Mouse (Mus musculus): ENCODE data around the gene Nucb1.
"Not testable (repeated sequence)": the region's sequence is repeated elsewhere in the genome, so short reads cannot be mapped to it uniquely, and the experiment has no call there.

Gene Nucb1

GRCm38 (mm10) chr7:45524841-45525621, 14.8 kb upstream of the Nucb1 start:
- DNase-seq: peak in 1 of 2 experiments; percentile 44

GRCm38 (mm10) chr7:45523678-45524170, 13.5 kb upstream of the Nucb1 start:
- DNase-seq: no peak

GRCm38 (mm10) chr7:45522957-45523676, 12.9 kb upstream of the Nucb1 start:
- no peak for DNase-seq

GRCm38 (mm10) chr7:45522194-45522752, 12.1 kb upstream of the Nucb1 start:
- no peak for DNase-seq

- peak; percentile 85 to 89 for DNase-seq
Measured at GRCm38 (mm10) chr7:45521728-45522184, 11.6 kb upstream of the Nucb1 start.

GRCm38 (mm10) chr7:45520605-45521004, 10.4 kb upstream of the Nucb1 start:
- DNase-seq: no peak

GRCm38 (mm10) chr7:45519345-45520120, 9.3 kb upstream of the Nucb1 start:
- DNase-seq: no peak

- DNase-seq: no peak
Measured at GRCm38 (mm10) chr7:45518618-45519017, 8.4 kb upstream of the Nucb1 start.

GRCm38 (mm10) chr7:45516846-45517245, 6.6 kb upstream of the Nucb1 start:
- not testable (repeated sequence) for DNase-seq

GRCm38 (mm10) chr7:45515436-45515835, 5.2 kb upstream of the Nucb1 start:
- no peak for DNase-seq

GRCm38 (mm10) chr7:45514411-45514810, 4.2 kb upstream of the Nucb1 start:
- no peak for DNase-seq

- no peak for DNase-seq
Measured at GRCm38 (mm10) chr7:45509181-45509882, 874 bp downstream of the Nucb1 start.

GRCm38 (mm10) chr7:45508561-45508960, 1.6 kb downstream of the Nucb1 start:
- no peak for DNase-seq

- peak in 1 of 2 experiments; percentile 54 for DNase-seq
Measured at GRCm38 (mm10) chr7:45507583-45507982, 2.6 kb downstream of the Nucb1 start.

- no peak for DNase-seq
Measured at GRCm38 (mm10) chr7:45498427-45498826, 11.8 kb downstream of the Nucb1 start.

GRCm38 (mm10) chr7:45494548-45494947, 15.7 kb downstream of the Nucb1 start:
- no peak for DNase-seq

- peak; percentile 81 to 89 for DNase-seq
Measured at GRCm38 (mm10) chr7:45492951-45493350, 17.3 kb downstream of the Nucb1 start.

- peak in 1 of 2 experiments; percentile 44 for DNase-seq
Measured at GRCm38 (mm10) chr7:45492225-45492844, 17.9 kb downstream of the Nucb1 start.

- no peak for DNase-seq
Measured at GRCm38 (mm10) chr7:45491264-45491663, 18.9 kb downstream of the Nucb1 start.

GRCm38 (mm10) chr7:45490822-45491221, 19.4 kb downstream of the Nucb1 start:
- no peak for DNase-seq

GRCm38 (mm10) chr7:45489578-45489977, 20.6 kb downstream of the Nucb1 start:
- DNase-seq: no peak
